Mouse (Mus musculus): Measurements from ENCODE around the gene Ccl25.

GRCm38 (mm10) chr8:4313254-4314124, 11.5 kb upstream of the Ccl25 start:
- no peak for TF ChIP-seq CTCF (IDR thresholded peaks at IDR 0.05; ENCODE audit: low read depth, low read length)
- no peak for TF ChIP-seq POLR2A (IDR thresholded peaks at IDR 0.05; ENCODE audit: extremely low read depth, insufficient read depth, low read length)

Data from liver, adult 2 months (tissue).